Mouse (Mus musculus) adrenal gland (tissue): Measurements from ENCODE around the gene Casp9.

Experiments
- intact Hi-C: fragments of 180-260 bp; cut with DNase I; formaldehyde crosslinking; loops from one replicate; pipeline ENCODE4 v1.15.1; 2025

Casp9 gene

GRCm38 (mm10) chr4:141862867-141863266 is 69.5 kb downstream of the Casp9 start:
- intact Hi-C loops: no loop called here

GRCm38 (mm10) chr4:141863726-141864280 is 70.4 kb downstream of the Casp9 start:
- intact Hi-C loops: no loop called here

GRCm38 (mm10) chr4:141864506-141864905 is 71.1 kb downstream of the Casp9 start:
- intact Hi-C loops: no loop called here

- intact Hi-C loops: no loop called here
Measured at GRCm38 (mm10) chr4:141865006-141865405, 71.6 kb downstream of the Casp9 start.
